Mouse (Mus musculus) lung, adult 2 months (tissue): ENCODE measurements around the gene Olfr204. TPM values are rescaled to one million over a fixed set of nuclear protein-coding genes. Genes with fewer than 3 reads are reported as not detected.

Source experiments
- polyA plus RNA-seq: library from polyadenylated mRNA; depleted of rRNA; stranded (reverse); fragments of >200 nt; gene quantifications from 2 replicates; pipeline ENCODE4 v1.2.3, GENCODE M21; 2012; rRNA removed

Gene Olfr204
- polyA plus RNA-seq, 1 experiment: not detected

Other genes with a start within 250 kb of the Olfr204 start
- not detected in 2 replicates for gene Olfr190, start 240.2 kb downstream of the Olfr204 start, polyA plus RNA-seq
- not detected in 2 replicates for gene Olfr191, start 228.4 kb downstream of the Olfr204 start, polyA plus RNA-seq
- gene Olfr193, start 206.4 kb downstream of the Olfr204 start, polyA plus RNA-seq: not detected in 2 replicates
- not detected in 2 replicates for gene Olfr194, start 197.2 kb downstream of the Olfr204 start, polyA plus RNA-seq
- gene Olfr195, start 171.2 kb downstream of the Olfr204 start, polyA plus RNA-seq: not detected in 2 replicates
- gene Olfr196, start 147.8 kb downstream of the Olfr204 start, polyA plus RNA-seq: not detected in 2 replicates
- gene Olfr198, start 114.7 kb downstream of the Olfr204 start, polyA plus RNA-seq: not detected in 2 replicates
- not detected in 2 replicates for gene Olfr199, start 98.5 kb downstream of the Olfr204 start, polyA plus RNA-seq
- not detected in 2 replicates for gene Olfr201, start 45.6 kb downstream of the Olfr204 start, polyA plus RNA-seq
- gene Olfr202, start 31.5 kb downstream of the Olfr204 start, polyA plus RNA-seq: not detected in 2 replicates
- gene Olfr203, start 19.4 kb downstream of the Olfr204 start, polyA plus RNA-seq: not detected in 2 replicates
- gene Olfr205, start 12.9 kb upstream of the Olfr204 start, polyA plus RNA-seq: not detected in 2 replicates
- gene Olfr206, start 31.0 kb upstream of the Olfr204 start, polyA plus RNA-seq: not detected in 2 replicates
- gene Olfr209, start 45.7 kb upstream of the Olfr204 start, polyA plus RNA-seq: not detected in 2 replicates
- gene Gabrr3, start 89.1 kb upstream of the Olfr204 start, polyA plus RNA-seq: not detected in 2 replicates
- 4.4 and 7.0 TPM in 2 replicates for gene Riox2, start 153.5 kb upstream of the Olfr204 start, polyA plus RNA-seq